Mouse (Mus musculus) 416B (cell line): ENCODE data around the gene Olfr521.
"Not testable (repeated sequence)": the region's sequence is repeated elsewhere in the genome, so short reads cannot be mapped to it uniquely, and the experiment has no call there.

ENCODE experiments used
- DNase-seq: peaks from one replicate; pipeline ENCODE4 v3.0.0; 2011; ENCODE audit warnings: low read depth

Olfr521 gene

GRCm38 (mm10) chr7:99763207-99763606, at the start of gene Olfr521:
Olfr521 (plus strand) TSS chr7:99763507.
- DNase-seq: no peak

- peak; percentile 61 for DNase-seq
Measured at GRCm38 (mm10) chr7:99716536-99716935, 46.8 kb upstream of the Olfr521 start.

GRCm38 (mm10) chr7:99729973-99730372, 33.3 kb upstream of the Olfr521 start, which contains the start of gene Olfr520:
Olfr520 (plus strand) TSS chr7:99730273.
- no peak for DNase-seq

- DNase-seq: peak; percentile 89
Measured at GRCm38 (mm10) chr7:99734612-99735011, 28.7 kb upstream of the Olfr521 start.

DNA sequence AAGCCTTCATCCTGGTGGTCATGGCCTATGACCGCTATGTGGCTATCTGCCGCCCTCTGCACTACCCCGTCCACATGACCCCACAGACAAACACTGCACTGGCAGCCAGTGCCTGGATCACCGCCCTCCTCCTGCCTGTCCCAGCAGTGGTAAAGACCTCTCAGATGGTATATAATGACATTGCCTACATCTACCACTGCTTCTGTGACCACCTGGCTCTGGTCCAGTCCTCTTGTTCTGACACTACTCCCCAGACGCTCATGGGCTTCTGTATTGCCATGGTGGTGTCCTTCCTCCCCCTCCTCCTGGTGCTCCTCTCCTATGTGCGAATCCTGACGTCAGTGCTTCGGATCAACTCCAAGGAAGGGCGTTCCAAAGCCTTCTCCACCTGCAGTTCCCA, 27.8 kb upstream of the Olfr521 start:
- not testable (repeated sequence) for DNase-seq

- no peak for DNase-seq
Measured at GRCm38 (mm10) chr7:99739276-99739675, 24.0 kb upstream of the Olfr521 start.

- DNase-seq: peak; percentile 26
Measured at GRCm38 (mm10) chr7:99781385-99781784, 18.1 kb downstream of the Olfr521 start.

- DNase-seq: no peak
Measured at GRCm38 (mm10) chr7:99781916-99782315, 18.6 kb downstream of the Olfr521 start.

- DNase-seq: no peak
Measured at GRCm38 (mm10) chr7:99783421-99783820, 20.1 kb downstream of the Olfr521 start.

DNA sequence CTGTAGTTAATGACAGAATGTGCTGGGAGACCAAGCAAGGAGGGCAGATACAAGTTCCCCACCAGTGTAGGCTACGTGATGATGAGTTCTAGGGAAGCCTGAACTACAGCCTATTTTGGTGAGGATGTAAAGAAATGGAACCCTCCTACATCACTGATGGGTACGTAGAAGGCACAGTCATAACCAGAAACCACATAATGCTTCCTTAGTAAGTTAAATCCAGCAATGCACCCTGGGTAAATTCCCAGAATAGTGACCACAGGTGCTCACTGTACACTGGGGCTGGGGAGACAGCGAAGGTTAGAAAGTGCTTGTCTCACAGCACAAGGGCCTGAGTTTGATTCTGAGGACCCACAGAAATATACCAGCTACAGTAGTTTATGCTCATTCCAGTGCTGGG, 22.2 kb downstream of the Olfr521 start:
- DNase-seq: no peak

DNA sequence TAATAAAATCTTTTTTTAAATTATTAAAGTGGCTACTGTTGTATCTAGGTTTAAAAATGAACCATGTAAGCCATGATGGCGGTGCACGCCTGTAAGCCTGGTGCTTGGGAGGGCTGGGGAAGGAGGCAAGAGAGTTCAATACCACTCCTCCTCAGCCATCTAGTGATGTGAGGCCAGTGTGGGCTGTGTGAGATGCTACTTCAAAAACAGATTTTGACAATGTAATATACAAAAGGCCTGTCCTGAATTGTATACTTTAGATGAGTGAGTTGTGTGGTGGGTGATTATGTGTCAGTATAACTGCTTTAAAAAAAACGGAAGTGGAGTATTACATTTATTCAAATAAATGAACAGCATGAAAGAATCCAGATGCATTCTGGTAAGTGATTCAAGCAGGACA, 23.5 kb downstream of the Olfr521 start:
- DNase-seq: no peak

GRCm38 (mm10) chr7:99787935-99788334, 24.6 kb downstream of the Olfr521 start:
- no peak for DNase-seq

- no peak for DNase-seq
Measured at GRCm38 (mm10) chr7:99788563-99788962, 25.3 kb downstream of the Olfr521 start.

DNA sequence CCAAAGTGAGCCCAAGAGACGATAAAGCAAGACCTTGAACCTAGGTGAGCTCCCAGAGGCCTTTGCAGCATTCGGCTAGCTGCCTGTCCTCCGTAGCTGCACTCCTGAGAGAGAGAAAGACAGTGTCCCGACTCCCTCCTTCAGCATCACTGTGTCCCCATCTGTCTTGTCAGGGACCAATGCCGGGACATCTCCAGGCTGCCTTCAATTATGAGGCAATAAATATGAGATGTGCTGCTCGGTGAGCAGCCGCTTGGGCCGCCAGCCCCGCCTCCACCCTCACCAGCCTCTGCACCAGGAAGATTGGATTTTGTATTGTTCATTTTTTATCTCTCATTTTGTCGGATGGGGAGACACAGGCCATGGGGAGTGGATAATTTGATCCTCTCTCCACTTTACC, 27.5 kb downstream of the Olfr521 start:
- no peak for DNase-seq

DNA sequence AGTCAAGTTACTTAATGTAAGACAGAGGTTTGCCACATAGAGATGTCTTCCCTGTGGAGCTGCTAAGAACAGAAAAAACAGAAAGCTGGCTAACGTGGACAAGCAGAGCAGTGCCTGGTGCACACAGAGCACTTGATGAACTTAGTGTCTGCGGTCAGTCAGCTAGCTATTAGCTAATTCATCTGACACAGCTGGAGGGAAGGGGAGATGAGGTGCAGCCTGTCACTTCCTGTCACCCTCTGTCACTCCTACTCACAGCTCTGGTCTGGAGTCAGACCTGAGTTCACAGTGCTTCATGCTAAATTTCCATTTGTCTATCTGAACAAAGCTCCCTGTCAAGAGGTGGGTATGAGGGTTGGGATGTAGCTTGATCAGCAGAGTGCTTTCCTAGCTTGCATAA, 30.8 kb downstream of the Olfr521 start:
- DNase-seq: peak; percentile 41

- peak; percentile 8 for DNase-seq
Measured at GRCm38 (mm10) chr7:99795192-99795981, 32.1 kb downstream of the Olfr521 start.

- no peak for DNase-seq
Measured at GRCm38 (mm10) chr7:99796471-99796870, 33.2 kb downstream of the Olfr521 start.

- no peak for DNase-seq
Measured at GRCm38 (mm10) chr7:99797261-99797660, 34.0 kb downstream of the Olfr521 start.

- peak; percentile 83 for DNase-seq
Measured at GRCm38 (mm10) chr7:99797911-99798647, 34.8 kb downstream of the Olfr521 start.

- DNase-seq: no peak
Measured at GRCm38 (mm10) chr7:99799118-99799517, 35.8 kb downstream of the Olfr521 start.

DNA sequence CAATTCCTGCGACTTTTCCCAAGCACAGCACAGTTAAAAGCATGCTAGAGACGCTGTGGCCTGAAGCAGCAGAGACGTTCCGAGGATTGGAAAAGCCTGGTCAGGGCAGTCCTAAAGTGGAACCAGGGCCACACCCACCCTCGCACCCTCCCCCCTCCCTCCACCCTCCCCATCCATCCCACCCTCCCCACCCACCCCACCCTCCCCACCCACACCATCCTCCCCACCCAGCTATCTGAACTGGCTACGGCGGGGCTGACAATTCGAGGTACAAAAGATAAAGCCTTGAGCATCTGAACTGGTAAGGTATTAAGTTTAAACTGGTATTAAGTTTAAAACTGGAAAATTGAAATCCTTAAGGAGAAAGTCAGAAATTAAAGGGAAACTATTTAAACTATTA, 40.2 kb downstream of the Olfr521 start:
- no peak for DNase-seq

DNA sequence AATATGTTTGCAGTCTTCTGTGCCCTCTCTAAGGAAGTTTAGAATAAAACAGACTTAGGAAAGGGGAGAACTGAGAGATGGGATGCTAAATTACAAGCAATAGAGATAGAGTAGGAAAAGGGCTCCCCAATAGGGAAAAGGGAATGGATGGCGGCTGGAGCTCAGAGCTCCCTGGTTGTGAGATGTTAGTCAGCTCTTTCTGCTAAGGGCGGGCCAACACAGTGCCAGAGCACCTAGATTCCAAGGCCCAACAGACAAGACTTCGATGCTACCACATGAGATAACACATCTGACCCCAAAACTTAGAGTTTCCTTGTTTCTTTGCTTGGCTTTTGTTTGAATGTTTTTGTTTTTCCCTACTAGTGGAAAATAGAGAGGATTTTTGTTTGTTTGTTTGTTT, 40.7 kb downstream of the Olfr521 start:
- DNase-seq: not testable (repeated sequence)

GRCm38 (mm10) chr7:99805340-99805739, 42.0 kb downstream of the Olfr521 start:
- no peak for DNase-seq
